Mouse (Mus musculus): ENCODE measurements around the gene Hectd4. TPM values are rescaled to one million over a fixed set of nuclear protein-coding genes. Genes with fewer than 3 reads are reported as not detected.
"Not testable (repeated sequence)": the region's sequence is repeated elsewhere in the genome, so short reads cannot be mapped to it uniquely, and the experiment has no call there.

Hectd4 gene
- polyA plus RNA-seq, 1 experiment from 2014 or later = 17.1 TPM

GRCm38 (mm10) chr5:121366449-121367225 lies 146.6 kb downstream of the Hectd4 start:
- no peak overlapping the region for H3K4me3 ChIP-seq (ENCODE audit: low read length)
- H3K9me3 ChIP-seq (ENCODE audit: control insufficient read depth, low read length) = no peaks in the 10 kb centered on the region
- no peak for ATAC-seq
- no peaks in the 10 kb centered on the region for H3K4me1 ChIP-seq (ENCODE audit: control insufficient read depth, insufficient read depth, low read depth, low read length)
- H3K27me3 ChIP-seq (replicated peaks; ENCODE audit: control insufficient read depth, insufficient read depth, low read length) = no peaks in the 10 kb centered on the region
- peaks cover 48% of the 10 kb centered on the region for H3K36me3 ChIP-seq (ENCODE audit: control insufficient read depth, insufficient read depth, low read length)
- H3K9ac ChIP-seq (ENCODE audit: low read depth, low read length) = no peak overlapping the region
- no peak overlapping the region for H3K4me2 ChIP-seq (ENCODE audit: low read length)
- H3K27ac ChIP-seq (ENCODE audit: low read depth, low read length) = no peak overlapping the region
- WGBS = 73% methylated on average over 16 of the region's 16 CpGs

GRCm38 (mm10) chr5:121367255-121367654 lies 147.2 kb downstream of the Hectd4 start:
- WGBS = 76% methylated on average over 4 of the region's 4 CpGs
- Histone ChIP-seq H3K4me1 (ENCODE audit: control insufficient read depth, insufficient read depth, low read depth, low read length) (no peaks in the 10 kb centered on the region), H3K9me3 (ENCODE audit: control insufficient read depth, low read length) (no peaks in the 10 kb centered on the region), H3K27ac (ENCODE audit: low read depth, low read length) (no peak overlapping the region), H3K4me2 (ENCODE audit: low read length) (no peak overlapping the region), H3K27me3 (replicated peaks; ENCODE audit: control insufficient read depth, insufficient read depth, low read length) (no peaks in the 10 kb centered on the region), H3K36me3 (ENCODE audit: control insufficient read depth, insufficient read depth, low read length) (peaks cover 46% of the 10 kb centered on the region), H3K9ac (ENCODE audit: low read depth, low read length) (no peak overlapping the region), H3K4me3 (ENCODE audit: low read length) (no peak overlapping the region)
- ATAC-seq = no peak

- WGBS = 88% methylated on average over 6 of the region's 6 CpGs
- peak; percentile 31; the same call in 1 of the 2 replicates for ATAC-seq
- Histone ChIP-seq H3K9ac (ENCODE audit: low read depth, low read length) (no peak overlapping the region), H3K4me2 (ENCODE audit: low read length) (no peak overlapping the region), H3K27me3 (replicated peaks; ENCODE audit: control insufficient read depth, insufficient read depth, low read length) (no peaks in the 10 kb centered on the region), H3K36me3 (ENCODE audit: control insufficient read depth, insufficient read depth, low read length) (peaks cover 48% of the 10 kb centered on the region), H3K4me1 (ENCODE audit: control insufficient read depth, insufficient read depth, low read depth, low read length) (no peaks in the 10 kb centered on the region), H3K9me3 (ENCODE audit: control insufficient read depth, low read length) (no peaks in the 10 kb centered on the region), H3K27ac (ENCODE audit: low read depth, low read length) (no peak overlapping the region), H3K4me3 (ENCODE audit: low read length) (no peak overlapping the region)
These were observed 151.7 kb downstream of the Hectd4 start for GRCm38 (mm10) chr5:121371712-121372111.

GRCm38 (mm10) chr5:121374790-121375189 lies 154.8 kb downstream of the Hectd4 start:
- Histone ChIP-seq H3K4me2 (ENCODE audit: low read length) (no peak overlapping the region), H3K4me1 (ENCODE audit: control insufficient read depth, insufficient read depth, low read depth, low read length) (no peaks in the 10 kb centered on the region), H3K36me3 (ENCODE audit: control insufficient read depth, insufficient read depth, low read length) (peaks cover 54% of the 10 kb centered on the region), H3K4me3 (ENCODE audit: low read length) (no peak overlapping the region), H3K9me3 (ENCODE audit: control insufficient read depth, low read length) (no peaks in the 10 kb centered on the region), H3K27me3 (replicated peaks; ENCODE audit: control insufficient read depth, insufficient read depth, low read length) (no peaks in the 10 kb centered on the region), H3K9ac (ENCODE audit: low read depth, low read length) (no peak overlapping the region), H3K27ac (ENCODE audit: low read depth, low read length) (no peak overlapping the region)
- 92% methylated on average over 3 of the region's 3 CpGs for WGBS
- no peak for ATAC-seq

GRCm38 (mm10) chr5:121376972-121377371 lies 157.0 kb downstream of the Hectd4 start:
- WGBS = 74% methylated on average over 5 of the region's 5 CpGs
- not testable (repeated sequence) for H3K4me2 ChIP-seq (ENCODE audit: low read length); ATAC-seq; H3K9me3 ChIP-seq (ENCODE audit: control insufficient read depth, low read length); H3K27ac ChIP-seq (ENCODE audit: low read depth, low read length); H3K9ac ChIP-seq (ENCODE audit: low read depth, low read length); H3K4me3 ChIP-seq (ENCODE audit: low read length); H3K27me3 ChIP-seq (replicated peaks; ENCODE audit: control insufficient read depth, insufficient read depth, low read length); H3K4me1 ChIP-seq (ENCODE audit: control insufficient read depth, insufficient read depth, low read depth, low read length)
- peaks cover 59% of the 10 kb centered on the region for H3K36me3 ChIP-seq (ENCODE audit: control insufficient read depth, insufficient read depth, low read length)

GRCm38 (mm10) chr5:121378678-121379256 lies 158.7 kb downstream of the Hectd4 start:
- Histone ChIP-seq H3K9ac (ENCODE audit: low read depth, low read length) (no peak overlapping the region), H3K4me1 (ENCODE audit: control insufficient read depth, insufficient read depth, low read depth, low read length) (peaks cover 4% of the 10 kb centered on the region; the same call in 1 of the 2 replicates), H3K27me3 (replicated peaks; ENCODE audit: control insufficient read depth, insufficient read depth, low read length) (no peaks in the 10 kb centered on the region), H3K27ac (ENCODE audit: low read depth, low read length) (no peak overlapping the region), H3K36me3 (ENCODE audit: control insufficient read depth, insufficient read depth, low read length) (peaks cover 44% of the 10 kb centered on the region), H3K4me2 (ENCODE audit: low read length) (no peak overlapping the region), H3K9me3 (ENCODE audit: control insufficient read depth, low read length) (no peaks in the 10 kb centered on the region), H3K4me3 (ENCODE audit: low read length) (no peak overlapping the region)
- 94% methylated on average over 13 of the region's 13 CpGs for WGBS
- no peak for ATAC-seq

GRCm38 (mm10) chr5:121380692-121381091 lies 160.7 kb downstream of the Hectd4 start:
- no peak overlapping the region for H3K4me2 ChIP-seq (ENCODE audit: low read length)
- H3K36me3 ChIP-seq (ENCODE audit: control insufficient read depth, insufficient read depth, low read length) = peaks cover 28% of the 10 kb centered on the region
- peaks cover 8% of the 10 kb centered on the region for H3K4me1 ChIP-seq (ENCODE audit: control insufficient read depth, insufficient read depth, low read depth, low read length)
- no peak overlapping the region for H3K9ac ChIP-seq (ENCODE audit: low read depth, low read length)
- WGBS = 100% methylated on average over 2 of the region's 2 CpGs
- no peak for ATAC-seq
- no peak overlapping the region for H3K4me3 ChIP-seq (ENCODE audit: low read length)
- H3K27me3 ChIP-seq (replicated peaks; ENCODE audit: control insufficient read depth, insufficient read depth, low read length) = no peaks in the 10 kb centered on the region
- H3K9me3 ChIP-seq (ENCODE audit: control insufficient read depth, low read length) = no peaks in the 10 kb centered on the region
- no peak overlapping the region for H3K27ac ChIP-seq (ENCODE audit: low read depth, low read length)

GRCm38 (mm10) chr5:121383857-121384756 lies 164.1 kb downstream of the Hectd4 start:
- H3K4me2 ChIP-seq (ENCODE audit: low read length) = peak overlapping the region; percentile 72
- H3K36me3 ChIP-seq (ENCODE audit: control insufficient read depth, insufficient read depth, low read length) = peaks cover 10% of the 10 kb centered on the region
- peak overlapping the region; percentile 78 for H3K4me3 ChIP-seq (ENCODE audit: low read length)
- H3K9me3 ChIP-seq (ENCODE audit: control insufficient read depth, low read length) = no peaks in the 10 kb centered on the region
- H3K9ac ChIP-seq (ENCODE audit: low read depth, low read length) = peak overlapping the region; percentile 80
- no peak for ATAC-seq
- no peak overlapping the region; the same call in 1 of the 2 replicates for H3K27ac ChIP-seq (ENCODE audit: low read depth, low read length)
- peaks cover 8% of the 10 kb centered on the region for H3K4me1 ChIP-seq (ENCODE audit: control insufficient read depth, insufficient read depth, low read depth, low read length)
- 45% methylated on average over 10 of the region's 10 CpGs for WGBS
- no peaks in the 10 kb centered on the region for H3K27me3 ChIP-seq (replicated peaks; ENCODE audit: control insufficient read depth, insufficient read depth, low read length)

Measured in hindbrain, embryonic 16.5 days (tissue).